Mouse (Mus musculus): ENCODE measurements around the gene Eno1. TPM values are rescaled to one million over a fixed set of nuclear protein-coding genes. Genes with fewer than 3 reads are reported as not detected.

Eno1 gene
- polyA plus RNA-seq, 1 experiment from 2014 or later, result 747 TPM

DNA sequence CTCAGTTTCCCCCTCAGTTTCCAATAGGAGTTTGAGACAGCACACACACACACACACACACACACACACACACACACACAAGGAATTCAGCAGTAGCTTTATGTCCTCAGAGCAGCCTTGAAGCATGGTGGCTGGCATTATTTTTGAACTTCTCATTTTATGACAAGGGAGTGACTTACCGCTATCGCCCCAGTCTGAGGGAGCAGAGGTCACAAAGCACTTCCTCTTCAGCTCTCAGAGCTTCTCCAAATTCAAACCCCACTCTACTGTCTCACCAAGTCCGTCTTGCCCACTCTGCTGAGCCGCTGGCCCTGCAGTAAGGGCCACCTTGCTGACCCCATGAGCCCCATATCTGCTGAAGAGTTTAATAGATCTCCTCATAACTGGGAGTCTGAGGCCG, 33.8 kb upstream of the Eno1 start:
- H3K9me3 ChIP-seq (ENCODE audit: low read length), result no peaks in the 10 kb centered on the region
- no peaks in the 10 kb centered on the region for H3K27me3 ChIP-seq (ENCODE audit: insufficient read depth, low read length)
- H3K9ac ChIP-seq (replicated peaks), result no peak overlapping the region
- TF ChIP-seq CTCF (IDR thresholded peaks at IDR 0.05; ENCODE audit: low read depth), result no peak
- no peak for TF ChIP-seq EP300 (IDR thresholded peaks at IDR 0.05; ENCODE audit: low read depth)
- peak; percentile 21; the same call in 1 of the 2 replicates for ATAC-seq
- H3K4me3 ChIP-seq (ENCODE audit: low read depth, low read length), result no peak overlapping the region
- 32% methylated on average over 5 of the region's 5 CpGs for WGBS (ENCODE audit: insufficient replicate concordance)
- DNase-seq, result no peak
- H3K27ac ChIP-seq (ENCODE audit: low read depth), result peak overlapping the region; percentile 41; the same call in 1 of the 2 replicates
- no peaks in the 10 kb centered on the region for H3K36me3 ChIP-seq (replicated peaks; ENCODE audit: insufficient read depth, low read length)
- H3K4me1 ChIP-seq (ENCODE audit: insufficient read depth), result peaks cover 1% of the 10 kb centered on the region; the same call in 1 of the 2 replicates
- H3K4me2 ChIP-seq (ENCODE audit: low read depth, low read length), result no peak overlapping the region

- H3K27me3 ChIP-seq (ENCODE audit: insufficient read depth, low read length), result no peaks in the 10 kb centered on the region
- peaks cover 4% of the 10 kb centered on the region; the same call in 1 of the 2 replicates for H3K4me1 ChIP-seq (ENCODE audit: insufficient read depth)
- TF ChIP-seq EP300 (IDR thresholded peaks at IDR 0.05; ENCODE audit: low read depth), result no peak
- TF ChIP-seq CTCF (IDR thresholded peaks at IDR 0.05; ENCODE audit: low read depth), result no peak
- DNase-seq, result no peak
- no peak overlapping the region for H3K27ac ChIP-seq (ENCODE audit: low read depth)
- WGBS (ENCODE audit: insufficient replicate concordance), result 72% methylated on average over 3 of the region's 3 CpGs
- no peak overlapping the region for H3K4me2 ChIP-seq (ENCODE audit: low read depth, low read length)
- ATAC-seq, result no peak
- no peaks in the 10 kb centered on the region for H3K36me3 ChIP-seq (replicated peaks; ENCODE audit: insufficient read depth, low read length)
- H3K9me3 ChIP-seq (ENCODE audit: low read length), result no peaks in the 10 kb centered on the region
- no peak overlapping the region for H3K4me3 ChIP-seq (ENCODE audit: low read depth, low read length)
- H3K9ac ChIP-seq (replicated peaks), result no peak overlapping the region
These were observed 31.6 kb upstream of the Eno1 start for GRCm38 (mm10) chr4:150204877-150205276.

- WGBS (ENCODE audit: insufficient replicate concordance), result 87% methylated on average over 5 of the region's 5 CpGs
- H3K27ac ChIP-seq (ENCODE audit: low read depth), result no peak overlapping the region
- peaks cover 15% of the 10 kb centered on the region for H3K4me1 ChIP-seq (ENCODE audit: insufficient read depth)
- no peak overlapping the region for H3K4me2 ChIP-seq (ENCODE audit: low read depth, low read length)
- no peak for TF ChIP-seq EP300 (IDR thresholded peaks at IDR 0.05; ENCODE audit: low read depth)
- TF ChIP-seq CTCF (IDR thresholded peaks at IDR 0.05; ENCODE audit: low read depth), result no peak
- no peaks in the 10 kb centered on the region for H3K9me3 ChIP-seq (ENCODE audit: low read length)
- no peaks in the 10 kb centered on the region for H3K36me3 ChIP-seq (replicated peaks; ENCODE audit: insufficient read depth, low read length)
- H3K9ac ChIP-seq (replicated peaks), result no peak overlapping the region
- H3K4me3 ChIP-seq (ENCODE audit: low read depth, low read length), result no peak overlapping the region
- no peak for DNase-seq
- no peaks in the 10 kb centered on the region for H3K27me3 ChIP-seq (ENCODE audit: insufficient read depth, low read length)
- ATAC-seq, result no peak
These were observed 26.8 kb upstream of the Eno1 start for GRCm38 (mm10) chr4:150209751-150210150.

GRCm38 (mm10) chr4:150210306-150210705, 26.2 kb upstream of the Eno1 start:
- Histone ChIP-seq H3K9ac (replicated peaks) (no peak overlapping the region), H3K36me3 (replicated peaks; ENCODE audit: insufficient read depth, low read length) (no peaks in the 10 kb centered on the region), H3K4me1 (ENCODE audit: insufficient read depth) (peaks cover 15% of the 10 kb centered on the region), H3K27ac (ENCODE audit: low read depth) (no peak overlapping the region), H3K9me3 (ENCODE audit: low read length) (no peaks in the 10 kb centered on the region), H3K27me3 (ENCODE audit: insufficient read depth, low read length) (no peaks in the 10 kb centered on the region), H3K4me2 (ENCODE audit: low read depth, low read length) (no peak overlapping the region), H3K4me3 (ENCODE audit: low read depth, low read length) (no peak overlapping the region)
- 76% methylated on average over 8 of the region's 8 CpGs for WGBS (ENCODE audit: insufficient replicate concordance)
- TF ChIP-seq CTCF (IDR thresholded peaks at IDR 0.05; ENCODE audit: low read depth) (no peak), EP300 (IDR thresholded peaks at IDR 0.05; ENCODE audit: low read depth) (no peak)
- no peak for ATAC-seq
- DNase-seq, result no peak

- peaks cover 15% of the 10 kb centered on the region for H3K4me1 ChIP-seq (ENCODE audit: insufficient read depth)
- WGBS (ENCODE audit: insufficient replicate concordance), result 37% methylated on average over 10 of the region's 10 CpGs
- TF ChIP-seq EP300 (IDR thresholded peaks at IDR 0.05; ENCODE audit: low read depth) (no peak), CTCF (IDR thresholded peaks at IDR 0.05; ENCODE audit: low read depth) (0 out of 2 replicates have a peak, but pooled peaks have one; percentile 2)
- H3K27me3 ChIP-seq (ENCODE audit: insufficient read depth, low read length), result no peaks in the 10 kb centered on the region
- no peak overlapping the region for H3K9ac ChIP-seq (replicated peaks)
- 0 out of 2 replicates have a peak overlapping the region, but pooled peaks have one; percentile 19 for H3K4me3 ChIP-seq (ENCODE audit: low read depth, low read length)
- H3K9me3 ChIP-seq (ENCODE audit: low read length), result no peaks in the 10 kb centered on the region
- H3K36me3 ChIP-seq (replicated peaks; ENCODE audit: insufficient read depth, low read length), result no peaks in the 10 kb centered on the region
- ATAC-seq, result 0 out of 2 replicates have a peak, but pooled peaks have one; percentile 6
- peak overlapping the region; percentile 66 for H3K27ac ChIP-seq (ENCODE audit: low read depth)
- no peak for DNase-seq
- H3K4me2 ChIP-seq (ENCODE audit: low read depth, low read length), result peak overlapping the region; percentile 64
These were observed 24.5 kb upstream of the Eno1 start for GRCm38 (mm10) chr4:150211930-150212552.

DNA sequence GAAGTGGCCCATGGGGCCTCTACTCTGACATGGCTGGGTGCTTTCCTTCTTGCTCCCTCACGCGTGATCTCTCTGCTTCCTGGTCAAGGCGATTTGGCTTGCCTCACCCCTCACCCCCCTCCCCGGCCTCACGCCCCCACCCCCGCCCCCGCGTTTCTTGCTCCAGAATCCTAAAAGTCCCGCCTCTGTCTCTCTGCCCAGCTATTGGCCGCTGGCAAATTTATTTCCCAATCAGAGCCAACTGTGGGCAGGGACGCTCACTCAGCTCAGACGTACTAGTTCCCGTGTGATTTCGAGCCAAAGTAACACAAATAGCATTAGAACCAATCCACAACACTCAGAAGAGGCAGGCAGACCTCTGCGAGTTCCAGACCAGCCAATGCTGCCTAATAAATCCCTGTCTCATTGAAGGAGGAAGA, 24.0 kb upstream of the Eno1 start:
- Histone ChIP-seq H3K36me3 (replicated peaks; ENCODE audit: insufficient read depth, low read length) (no peaks in the 10 kb centered on the region), H3K4me2 (ENCODE audit: low read depth, low read length) (peak overlapping the region; percentile 64), H3K27me3 (ENCODE audit: insufficient read depth, low read length) (no peaks in the 10 kb centered on the region), H3K27ac (ENCODE audit: low read depth) (peak overlapping the region; percentile 66), H3K4me1 (ENCODE audit: insufficient read depth) (peaks cover 15% of the 10 kb centered on the region), H3K9me3 (ENCODE audit: low read length) (no peaks in the 10 kb centered on the region), H3K9ac (replicated peaks) (peak overlapping the region; percentile 50), H3K4me3 (ENCODE audit: low read depth, low read length) (peak overlapping the region; percentile 19)
- ATAC-seq (peak; percentile 88), DNase-seq (peak; percentile 75)
- no peak for TF ChIP-seq CTCF (IDR thresholded peaks at IDR 0.05; ENCODE audit: low read depth)
- TF ChIP-seq EP300 (IDR thresholded peaks at IDR 0.05; ENCODE audit: low read depth), result no peak
- WGBS (ENCODE audit: insufficient replicate concordance), result 0% methylated on average over 15 of the region's 15 CpGs

Measured in liver, postnatal 0 days (tissue).